Mouse (Mus musculus): Measurements from ENCODE around the gene Borcs6.

- TF ChIP-seq CTCF (IDR thresholded peaks at IDR 0.05; ENCODE audit: low read depth) (no peak), EP300 (IDR thresholded peaks at IDR 0.05; ENCODE audit: low read depth) (no peak)
Observed at GRCm38 (mm10) chr11:69071262-69071661, 11.7 kb downstream of the Borcs6 start.

Measured in liver, postnatal 0 days (tissue).